Mouse (Mus musculus): ENCODE results near the gene Gstcd. TPM values are rescaled to one million over a fixed set of nuclear protein-coding genes. Genes with fewer than 3 reads are reported as not detected.
A peak's percentile ranks its signal among the peaks of the same experiment; 100 is the strongest.

Gene Gstcd
- polyA plus RNA-seq, 1 experiment from 2014 or later, result 8.6 TPM

- H3K27ac ChIP-seq, result no peak overlapping the region
- H3K4me2 ChIP-seq, result peak overlapping the region; percentile 66
- H3K4me3 ChIP-seq (replicated peaks), result peak overlapping the region; percentile 91
- no peaks in the 10 kb centered on the region for H3K9me3 ChIP-seq (replicated peaks)
- 81% methylated on average over 1 of the region's 1 CpGs for WGBS
- ATAC-seq (replicated peaks; ENCODE audit: low FRiP score), result no peak
- H3K27me3 ChIP-seq, result no peaks in the 10 kb centered on the region
- H3K36me3 ChIP-seq, result peaks cover 12% of the 10 kb centered on the region
- no peak overlapping the region for H3K9ac ChIP-seq
- H3K4me1 ChIP-seq, result peaks cover 23% of the 10 kb centered on the region
Observed at GRCm38 (mm10) chr3:133092936-133093335, 1.1 kb upstream of the Gstcd start.

- ATAC-seq (replicated peaks; ENCODE audit: low FRiP score), result no peak
- H3K9me3 ChIP-seq (replicated peaks), result no peaks in the 10 kb centered on the region
- 2% methylated on average over 7 of the region's 7 CpGs for WGBS
- peaks cover 23% of the 10 kb centered on the region for H3K4me1 ChIP-seq
- H3K9ac ChIP-seq, result peak overlapping the region; percentile 97
- H3K4me2 ChIP-seq, result peak overlapping the region; percentile 66
- peak overlapping the region; percentile 99 for H3K27ac ChIP-seq
- peak overlapping the region; percentile 91 for H3K4me3 ChIP-seq (replicated peaks)
- no peaks in the 10 kb centered on the region for H3K27me3 ChIP-seq
- H3K36me3 ChIP-seq, result peaks cover 8% of the 10 kb centered on the region
Observed at GRCm38 (mm10) chr3:133092274-133092853, 531 bp upstream of the Gstcd start.

- under 1% methylated on average over 44 of the region's 44 CpGs for WGBS
- peak overlapping the region; percentile 97 for H3K9ac ChIP-seq
- H3K36me3 ChIP-seq, result no peaks in the 10 kb centered on the region
- H3K27ac ChIP-seq, result peak overlapping the region; percentile 99
- H3K27me3 ChIP-seq, result no peaks in the 10 kb centered on the region
- ATAC-seq (replicated peaks; ENCODE audit: low FRiP score), result peak; percentile 89
- H3K4me2 ChIP-seq, result peak overlapping the region; percentile 66
- H3K4me3 ChIP-seq (replicated peaks), result peak overlapping the region; percentile 91
- H3K9me3 ChIP-seq (replicated peaks), result no peaks in the 10 kb centered on the region
- H3K4me1 ChIP-seq, result peaks cover 23% of the 10 kb centered on the region
Observed at GRCm38 (mm10) chr3:133091121-133091663, 641 bp downstream of the Gstcd start.

- peak overlapping the region; percentile 99 for H3K27ac ChIP-seq
- H3K27me3 ChIP-seq, result no peaks in the 10 kb centered on the region
- peak overlapping the region; percentile 97 for H3K9ac ChIP-seq
- peak overlapping the region; percentile 91 for H3K4me3 ChIP-seq (replicated peaks)
- peak overlapping the region; percentile 66 for H3K4me2 ChIP-seq
- no peaks in the 10 kb centered on the region for H3K36me3 ChIP-seq
- ATAC-seq (replicated peaks; ENCODE audit: low FRiP score), result no peak
- no peaks in the 10 kb centered on the region for H3K9me3 ChIP-seq (replicated peaks)
- 3% methylated on average over 11 of the region's 11 CpGs for WGBS
- peaks cover 23% of the 10 kb centered on the region for H3K4me1 ChIP-seq
Observed at GRCm38 (mm10) chr3:133090247-133091120, 1.3 kb downstream of the Gstcd start.

- Histone ChIP-seq H3K4me3 (replicated peaks) (no peak overlapping the region), H3K27ac (no peak overlapping the region), H3K9ac (no peak overlapping the region), H3K36me3 (peaks cover 34% of the 10 kb centered on the region), H3K4me1 (peaks cover 6% of the 10 kb centered on the region; the same call in 1 of the 2 replicates), H3K27me3 (no peaks in the 10 kb centered on the region), H3K4me2 (no peak overlapping the region), H3K9me3 (replicated peaks) (no peaks in the 10 kb centered on the region)
- ATAC-seq (replicated peaks; ENCODE audit: low FRiP score), result 0 out of 2 replicates have a peak, but pooled peaks have one; percentile 54
- WGBS, result 75% methylated on average over 3 of the region's 3 CpGs
Observed at GRCm38 (mm10) chr3:133085858-133086257, 6.0 kb downstream of the Gstcd start.

GRCm38 (mm10) chr3:133082736-133083135 lies 9.1 kb downstream of the Gstcd start:
- Histone ChIP-seq H3K4me2 (no peak overlapping the region), H3K9ac (no peak overlapping the region), H3K9me3 (replicated peaks) (no peaks in the 10 kb centered on the region), H3K27me3 (no peaks in the 10 kb centered on the region), H3K4me1 (no peaks in the 10 kb centered on the region), H3K36me3 (peaks cover 51% of the 10 kb centered on the region), H3K4me3 (replicated peaks) (no peak overlapping the region), H3K27ac (no peak overlapping the region)
- 95% methylated on average over 5 of the region's 5 CpGs for WGBS
- no peak for ATAC-seq (replicated peaks; ENCODE audit: low FRiP score)

- ATAC-seq (replicated peaks; ENCODE audit: low FRiP score), result no peak
- H3K4me3 ChIP-seq (replicated peaks), result no peak overlapping the region
- H3K9me3 ChIP-seq (replicated peaks), result no peaks in the 10 kb centered on the region
- H3K4me2 ChIP-seq, result no peak overlapping the region
- 89% methylated on average over 10 of the region's 10 CpGs for WGBS
- no peaks in the 10 kb centered on the region for H3K4me1 ChIP-seq
- no peaks in the 10 kb centered on the region for H3K27me3 ChIP-seq
- H3K9ac ChIP-seq, result no peak overlapping the region
- H3K27ac ChIP-seq, result no peak overlapping the region
- H3K36me3 ChIP-seq, result peaks cover 35% of the 10 kb centered on the region
Observed at GRCm38 (mm10) chr3:133075560-133075959, 16.3 kb downstream of the Gstcd start.

GRCm38 (mm10) chr3:133052068-133052467 lies 39.8 kb downstream of the Gstcd start:
- 86% methylated on average over 2 of the region's 2 CpGs for WGBS
- peaks cover 13% of the 10 kb centered on the region; the same call in 1 of the 2 replicates for H3K36me3 ChIP-seq
- H3K27ac ChIP-seq, result no peak overlapping the region
- ATAC-seq (replicated peaks; ENCODE audit: low FRiP score), result no peak
- no peaks in the 10 kb centered on the region for H3K9me3 ChIP-seq (replicated peaks)
- H3K4me2 ChIP-seq, result no peak overlapping the region
- H3K27me3 ChIP-seq, result no peaks in the 10 kb centered on the region
- H3K9ac ChIP-seq, result no peak overlapping the region
- no peaks in the 10 kb centered on the region for H3K4me1 ChIP-seq
- H3K4me3 ChIP-seq (replicated peaks), result no peak overlapping the region

- Histone ChIP-seq H3K4me2 (no peak overlapping the region), H3K9ac (no peak overlapping the region), H3K27ac (no peak overlapping the region), H3K9me3 (replicated peaks) (no peaks in the 10 kb centered on the region), H3K4me1 (no peaks in the 10 kb centered on the region), H3K4me3 (replicated peaks) (no peak overlapping the region), H3K27me3 (no peaks in the 10 kb centered on the region), H3K36me3 (no peaks in the 10 kb centered on the region)
- ATAC-seq (replicated peaks; ENCODE audit: low FRiP score), result no peak
- 93% methylated on average over 7 of the region's 7 CpGs for WGBS
Observed at GRCm38 (mm10) chr3:133033145-133033755, 58.6 kb downstream of the Gstcd start.

GRCm38 (mm10) chr3:133026977-133027376 lies 64.9 kb downstream of the Gstcd start:
- 77% methylated on average over 2 of the region's 2 CpGs for WGBS
- Histone ChIP-seq H3K36me3 (no peaks in the 10 kb centered on the region), H3K9ac (no peak overlapping the region), H3K4me1 (peaks cover 5% of the 10 kb centered on the region; the same call in 1 of the 2 replicates), H3K9me3 (replicated peaks) (no peaks in the 10 kb centered on the region), H3K27me3 (no peaks in the 10 kb centered on the region), H3K4me2 (no peak overlapping the region), H3K27ac (no peak overlapping the region), H3K4me3 (replicated peaks) (no peak overlapping the region)
- ATAC-seq (replicated peaks; ENCODE audit: low FRiP score), result no peak

GRCm38 (mm10) chr3:133007250-133007649 lies 84.6 kb downstream of the Gstcd start:
- Histone ChIP-seq H3K9ac (no peak overlapping the region), H3K4me2 (no peak overlapping the region), H3K27ac (no peak overlapping the region), H3K4me1 (no peaks in the 10 kb centered on the region), H3K4me3 (replicated peaks) (no peak overlapping the region), H3K36me3 (peaks cover 20% of the 10 kb centered on the region; the same call in 1 of the 2 replicates), H3K27me3 (no peaks in the 10 kb centered on the region), H3K9me3 (replicated peaks) (no peaks in the 10 kb centered on the region)
- ATAC-seq (replicated peaks; ENCODE audit: low FRiP score), result no peak
- 75% methylated on average over 4 of the region's 4 CpGs for WGBS

GRCm38 (mm10) chr3:132996299-132996698 lies 95.5 kb downstream of the Gstcd start:
- ATAC-seq (replicated peaks; ENCODE audit: low FRiP score), result no peak
- H3K27ac ChIP-seq, result no peak overlapping the region
- H3K27me3 ChIP-seq, result no peaks in the 10 kb centered on the region
- no peak overlapping the region for H3K9ac ChIP-seq
- H3K9me3 ChIP-seq (replicated peaks), result no peaks in the 10 kb centered on the region
- no peaks in the 10 kb centered on the region for H3K4me1 ChIP-seq
- H3K4me3 ChIP-seq (replicated peaks), result no peak overlapping the region
- WGBS, result 88% methylated on average over 9 of the region's 9 CpGs
- H3K36me3 ChIP-seq, result peaks cover 17% of the 10 kb centered on the region
- no peak overlapping the region for H3K4me2 ChIP-seq

Data from kidney, embryonic 15.5 days (tissue).